15 mouse cellular contexts compared by ENCODE assay signal in genomic region chr13:95887375-95887774, GRCm38 (mm10).
"Had no signal": no experiment of that assay in that cellular context is flagged by ENCODE, and none has a peak within 500 bp of the region (broad histone marks: within the 10 kb centered on the region; RNA-seq: fewer than 3 reads in every experiment).

No protein-coding gene starts in this region.

- H3K4me3 ChIP-seq: left cerebral cortex, adult 2 months; limb, embryonic 15.5 days; liver, embryonic 15.5 days; megakaryocyte, embryonic 14.5 days; midbrain, embryonic 15.5 days; neural tube, embryonic 12.5 days had no signal

- H3K27ac ChIP-seq: left cerebral cortex, adult 2 months; limb, embryonic 15.5 days; liver, embryonic 15.5 days; midbrain, embryonic 15.5 days; neural tube, embryonic 12.5 days had no signal

- DNase-seq: lung, embryonic 14.5 days; lung, postnatal 10 days; lung, postnatal 4 days; right cerebral cortex, postnatal 4 days; spleen, adult 18-20 months; thymus, adult 18-20 months; thymus, postnatal 25 days had no signal

- H3K4me2 ChIP-seq: limb, embryonic 15.5 days; liver, embryonic 15.5 days; lung, embryonic 14.5 days; midbrain, embryonic 11.5 days; midbrain, embryonic 15.5 days; neural tube, embryonic 12.5 days had no signal

- H3K9ac ChIP-seq: limb, embryonic 15.5 days; liver, embryonic 15.5 days; lung, embryonic 14.5 days; midbrain, embryonic 15.5 days; neural tube, embryonic 12.5 days had no signal

- H3K9me3 ChIP-seq: limb, embryonic 15.5 days; liver, embryonic 15.5 days; megakaryocyte, embryonic 14.5 days; midbrain, embryonic 15.5 days; neural tube, embryonic 12.5 days had no signal

- ATAC-seq: intestine, embryonic 16.5 days; midbrain, embryonic 15.5 days had no signal

- H3K36me3 ChIP-seq: limb, embryonic 15.5 days; liver, embryonic 15.5 days; midbrain, embryonic 15.5 days; neural tube, embryonic 12.5 days had no signal

- H3K27me3 ChIP-seq: limb, embryonic 15.5 days; midbrain, embryonic 15.5 days; neural tube, embryonic 12.5 days had no signal
